Mouse (Mus musculus): ENCODE results near the gene Galm.

Galm gene

GRCm38 (mm10) chr17:80221202-80221601 is 93.9 kb downstream of the Galm start:
- DNase-seq = no peak

DNA sequence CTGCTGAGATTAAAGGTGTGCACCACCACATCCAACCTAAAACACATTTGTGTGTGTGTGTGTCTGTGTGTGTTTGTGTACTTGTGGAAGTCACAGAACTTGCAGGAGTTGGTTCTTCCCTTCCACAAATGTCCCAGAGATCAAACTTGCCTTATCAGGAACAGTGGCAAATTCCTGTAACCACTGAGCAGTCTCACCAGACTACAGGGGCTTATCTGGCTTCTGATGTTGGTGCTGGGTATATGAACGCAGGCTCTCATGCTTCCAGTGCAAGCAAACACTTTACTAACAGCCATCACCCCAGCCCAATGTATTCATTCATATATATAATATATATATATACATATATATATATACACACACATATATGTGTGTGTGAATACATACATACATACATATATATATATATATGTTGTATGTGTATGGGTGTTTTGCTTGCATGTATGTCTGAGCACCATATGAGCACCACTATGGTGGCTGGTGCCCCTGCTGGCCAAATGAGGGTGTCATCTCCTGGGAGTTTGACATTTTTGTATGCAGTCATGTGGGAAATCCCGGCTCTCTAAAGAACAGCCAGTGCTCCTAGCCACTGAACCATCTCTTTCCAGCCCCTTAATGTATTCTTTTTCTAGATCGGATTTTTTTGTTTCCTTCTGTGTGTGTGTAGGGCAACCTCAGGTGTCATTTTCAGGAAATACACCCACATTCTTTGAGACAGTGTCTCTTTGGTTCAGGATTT is 94.8 kb downstream of the Galm start:
- DNase-seq = peak; percentile 37

GRCm38 (mm10) chr17:80223829-80224228 is 96.6 kb downstream of the Galm start:
- no peak for DNase-seq

DNA sequence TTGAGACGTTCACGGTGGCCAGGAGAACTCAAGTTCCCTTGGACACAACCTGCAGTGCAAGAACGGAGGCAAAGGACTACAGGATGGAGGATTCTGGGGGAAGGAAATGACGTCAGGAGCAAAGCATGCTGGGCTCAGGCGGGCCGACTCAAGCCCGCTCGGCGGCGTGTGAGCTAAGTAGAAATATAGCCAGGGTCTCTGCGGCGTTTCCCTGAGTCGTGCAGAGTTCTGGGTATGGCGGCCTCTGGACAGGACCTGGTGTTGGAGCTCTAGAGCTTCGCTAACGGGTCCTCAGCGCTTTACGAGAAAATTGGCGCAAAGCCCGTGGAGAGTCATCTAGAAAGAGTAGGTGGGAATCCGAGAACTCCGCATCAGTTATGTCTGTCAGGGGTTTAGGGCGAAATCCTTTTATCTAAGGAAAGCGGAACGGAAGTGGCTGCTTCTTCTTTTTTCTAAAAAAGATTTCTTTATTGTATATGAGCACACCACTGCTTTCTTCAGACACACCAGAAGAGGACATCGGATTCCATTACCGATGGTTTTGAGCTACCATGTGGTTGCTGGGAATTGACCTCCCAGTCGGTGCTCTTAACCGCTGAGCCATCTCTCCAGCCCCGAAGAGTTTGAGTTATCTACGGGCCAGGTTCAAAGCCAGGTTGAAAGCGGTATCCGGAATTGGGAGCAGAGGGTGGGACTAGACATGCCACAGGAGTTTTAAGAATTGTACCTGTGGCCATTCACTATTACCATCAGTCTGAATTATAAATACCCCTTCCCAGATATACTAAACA is 97.2 kb downstream of the Galm start, which contains the start of gene Gemin6:
Gene Gemin6 (plus strand): TSS at position 116 of the 791 bp plus-strand sequence.
- DNase-seq = peak; percentile 97

DNA sequence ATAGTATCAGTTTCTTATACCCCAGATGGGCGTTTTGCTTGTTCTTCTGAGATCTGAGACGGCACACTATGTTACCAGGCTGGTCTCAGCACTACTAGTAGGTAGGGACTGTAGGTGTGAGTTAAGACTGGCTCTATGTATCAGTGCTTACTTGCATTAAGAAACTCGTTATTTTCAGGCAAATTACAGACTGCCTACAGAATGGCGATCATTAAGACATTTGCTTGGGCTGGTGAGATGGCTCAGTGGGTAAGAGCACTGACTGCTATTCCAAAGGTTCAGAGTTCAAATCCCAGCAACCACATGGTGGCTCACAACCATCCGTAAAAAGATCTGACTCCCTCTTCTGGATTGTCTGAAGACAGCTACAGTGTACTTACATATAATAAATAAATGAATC is 97.9 kb downstream of the Galm start:
- DNase-seq = peak; percentile 10

DNA sequence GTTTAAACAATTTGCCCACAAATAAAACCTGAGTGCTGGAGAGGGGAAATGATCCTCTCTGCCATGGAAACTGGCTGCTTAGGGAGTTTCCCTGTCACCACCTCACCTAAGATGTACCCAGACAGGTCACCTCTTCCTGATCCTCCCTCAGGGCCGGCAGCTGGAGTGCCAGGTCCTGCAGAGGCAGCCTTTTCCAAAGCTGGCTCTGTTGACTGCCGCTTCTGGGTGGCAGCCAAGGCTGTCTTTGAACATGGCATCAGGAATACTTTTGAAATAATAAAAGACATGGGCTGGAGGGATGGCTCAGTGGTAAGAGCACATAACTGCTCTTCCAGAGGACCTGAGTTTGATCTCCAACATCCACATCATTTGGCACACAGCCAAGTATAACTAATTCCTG is 102.1 kb downstream of the Galm start:
- DNase-seq = no peak

GRCm38 (mm10) chr17:80233844-80234243 is 106.6 kb downstream of the Galm start:
- DNase-seq = no peak

DNA sequence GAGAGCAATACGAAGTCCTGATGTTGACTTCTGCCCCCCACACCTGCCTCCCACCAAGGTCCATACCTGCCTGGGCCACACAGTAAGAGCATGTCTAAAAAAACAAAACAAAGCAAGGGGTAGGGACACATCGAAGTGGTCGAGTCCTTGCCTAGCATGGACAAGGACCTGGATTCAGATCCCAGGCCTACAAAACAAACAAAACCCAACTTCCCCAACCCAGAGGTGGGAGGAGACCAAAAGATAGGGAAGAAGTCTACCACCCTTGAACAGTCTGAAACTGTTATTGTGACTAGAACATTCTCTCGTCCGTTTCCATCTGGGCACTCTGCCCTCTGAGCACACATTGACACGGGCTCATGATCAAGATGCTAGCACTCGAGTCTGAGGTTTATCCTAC is 107.1 kb downstream of the Galm start:
- no peak for DNase-seq
